Mouse (Mus musculus) forebrain, embryonic 10.5 days (tissue): ENCODE results near the gene Gja5. TPM values are rescaled to one million over a fixed set of nuclear protein-coding genes. Genes with fewer than 3 reads are reported as not detected.
"Not testable (repeated sequence)": the region's sequence is repeated elsewhere in the genome, so short reads cannot be mapped to it uniquely, and the experiment has no call there.

ENCODE experiments used
- DNase-seq: peaks from one replicate; pipeline ENCODE4 v3.0.0-alpha.2; 2017; ENCODE audit warnings: low spot score; ENCODE audit errors: extremely low spot score
- H3K27ac ChIP-seq: fragments of 300-500 bp; sonication (generic); 2 replicates; pipeline ENCODE4 v1.5.1; 2016; ENCODE audit warnings: mild to moderate bottlenecking
- H3K27me3 ChIP-seq: fragments of 300-500 bp; sonication (generic); 2 replicates; pipeline ENCODE4 v1.6.1; 2016; ENCODE audit warnings: mild to moderate bottlenecking; ENCODE audit not compliant: poor library complexity, severe bottlenecking
- H3K36me3 ChIP-seq: fragments of 300-500 bp; sonication (generic); replicated peaks from 2 replicates; pipeline ENCODE4 v1.6.1; 2016; ENCODE audit warnings: mild to moderate bottlenecking, moderate library complexity
- H3K4me1 ChIP-seq: fragments of 300-500 bp; sonication (generic); 2 replicates; pipeline ENCODE4 v1.6.1; 2016
- H3K4me3 ChIP-seq: fragments of 300-500 bp; sonication (generic); 2 replicates; pipeline ENCODE4 v1.5.1; 2016; ENCODE audit warnings: mild to moderate bottlenecking, moderate library complexity
- H3K9me3 ChIP-seq: fragments of 300-500 bp; sonication (generic); 2 replicates; pipeline ENCODE4 v1.6.1; 2016; ENCODE audit warnings: mild to moderate bottlenecking, moderate library complexity
- WGBS: fragments of 180-500 bp; shearing (Covaris S2); methylation state at CpG from one replicate; pipeline ENCODE4 v1.1.7; 2016; 5-methylcytosine and 5-hydroxymethylcytosine counted together
- polyA plus RNA-seq: library from polyadenylated mRNA; unstranded; fragments of >200 nt; fragmentation: Nextera tagmentation; extraction: Ambion mirVana; gene quantifications from 2 replicates; pipeline ENCODE4 v1.2.1, GENCODE M21; 2016

The Gja5 gene
- polyA plus RNA-seq, 1 experiment from 2014 or later: 4.5 TPM

DNA sequence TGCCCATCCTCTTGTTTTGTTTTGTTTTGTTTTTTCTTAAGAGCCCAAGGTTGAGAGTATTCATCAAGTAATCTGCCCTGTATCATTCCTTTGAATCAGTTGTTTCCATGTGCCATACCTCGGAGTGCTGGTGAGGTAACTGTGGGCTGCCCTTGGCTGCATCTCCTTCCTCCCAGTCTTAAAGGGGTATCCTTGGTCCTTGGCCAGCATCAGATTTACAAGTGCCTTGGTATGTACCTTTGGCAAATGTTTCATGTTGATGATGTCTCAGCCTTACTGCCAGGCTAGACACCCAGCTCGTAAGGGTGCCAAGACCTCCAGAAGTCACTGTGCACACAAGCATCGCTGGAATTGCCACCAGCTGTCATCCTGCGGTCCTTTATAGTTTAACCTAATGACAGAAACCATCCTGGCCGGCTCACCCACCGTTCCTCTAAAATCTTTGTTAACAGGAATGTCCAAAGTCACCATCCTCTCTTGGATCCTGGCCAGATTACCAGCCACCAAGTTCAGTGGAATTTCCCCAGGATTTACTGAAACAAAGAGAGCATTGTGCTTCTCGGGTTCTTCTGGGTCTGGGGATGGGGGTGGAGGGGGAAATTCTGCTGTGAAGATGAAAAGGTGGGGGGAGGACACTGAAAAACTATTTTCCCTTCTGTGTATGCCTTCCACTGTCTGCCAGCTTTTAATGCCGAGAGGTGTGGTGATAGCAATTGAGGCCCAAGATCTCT, 147.7 kb downstream of the Gja5 start:
- Histone ChIP-seq H3K27me3 (no peaks in the 10 kb centered on the region), H3K9me3 (no peaks in the 10 kb centered on the region), H3K27ac (peak overlapping the region; percentile 41), H3K4me1 (peaks cover 21% of the 10 kb centered on the region), H3K4me3 (no peak overlapping the region), H3K36me3 (no peaks in the 10 kb centered on the region)
- DNase-seq: no peak
- 74% methylated on average over 8 of the region's 8 CpGs for WGBS

DNA sequence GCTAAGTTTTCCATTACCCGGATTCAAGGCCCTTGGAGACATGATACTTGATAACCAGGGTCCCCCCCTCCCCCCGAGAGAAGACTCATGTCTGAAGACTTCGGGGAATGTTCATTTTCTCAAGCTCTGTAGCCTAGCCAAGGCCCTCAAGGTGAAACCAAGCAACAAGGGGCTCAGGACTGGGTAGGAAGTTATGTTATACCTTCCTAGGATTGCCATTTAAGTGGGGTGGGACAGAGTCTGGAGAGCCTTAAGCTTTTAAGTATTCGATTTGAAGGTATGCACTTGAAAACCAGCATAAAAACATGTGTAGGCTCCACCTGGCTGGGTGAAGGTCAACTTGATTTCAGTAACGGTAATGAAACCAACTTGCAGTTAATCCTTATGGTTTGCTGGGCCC, 154.2 kb downstream of the Gja5 start:
- no peak overlapping the region for H3K4me3 ChIP-seq
- DNase-seq: no peak
- no peaks in the 10 kb centered on the region for H3K4me1 ChIP-seq
- no peaks in the 10 kb centered on the region for H3K9me3 ChIP-seq
- WGBS: 92% methylated on average over 5 of the region's 5 CpGs
- H3K27me3 ChIP-seq: no peaks in the 10 kb centered on the region
- no peaks in the 10 kb centered on the region for H3K36me3 ChIP-seq
- no peak overlapping the region for H3K27ac ChIP-seq

GRCm38 (mm10) chr3:97060119-97060518, 155.6 kb downstream of the Gja5 start:
- H3K4me1 ChIP-seq: no peaks in the 10 kb centered on the region
- 93% methylated on average over 4 of the region's 4 CpGs for WGBS
- no peaks in the 10 kb centered on the region for H3K9me3 ChIP-seq
- H3K27me3 ChIP-seq: no peaks in the 10 kb centered on the region
- DNase-seq: no peak
- no peak overlapping the region for H3K4me3 ChIP-seq
- no peak overlapping the region for H3K27ac ChIP-seq
- H3K36me3 ChIP-seq: no peaks in the 10 kb centered on the region

DNA sequence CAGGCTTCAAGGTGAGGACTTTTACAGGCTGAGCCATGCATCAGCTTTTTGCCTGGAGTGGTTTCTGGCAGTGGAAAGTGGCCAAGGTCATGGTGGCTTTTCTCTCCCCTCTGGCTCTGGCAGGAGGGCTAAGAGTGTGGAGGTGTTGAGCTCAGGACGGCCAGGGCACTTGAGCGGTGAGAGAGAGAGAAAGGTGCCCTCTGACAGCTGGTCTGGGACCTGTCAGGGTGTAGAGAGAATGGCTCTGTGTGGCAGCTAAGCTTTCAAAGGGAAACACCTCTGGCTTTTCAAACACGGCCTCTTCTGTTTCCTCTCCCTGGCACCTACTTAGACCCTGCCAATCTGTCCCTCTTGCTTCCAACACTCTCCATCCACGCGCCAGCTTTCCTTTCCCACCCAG, 158.3 kb downstream of the Gja5 start:
- Histone ChIP-seq H3K9me3 (no peaks in the 10 kb centered on the region), H3K4me3 (no peak overlapping the region), H3K27ac (no peak overlapping the region), H3K36me3 (no peaks in the 10 kb centered on the region), H3K4me1 (no peaks in the 10 kb centered on the region), H3K27me3 (no peaks in the 10 kb centered on the region)
- 74% methylated on average over 5 of the region's 5 CpGs for WGBS
- DNase-seq: no peak

GRCm38 (mm10) chr3:97064046-97064445, 159.6 kb downstream of the Gja5 start:
- no peak overlapping the region for H3K27ac ChIP-seq
- WGBS: 76% methylated on average over 6 of the region's 6 CpGs

GRCm38 (mm10) chr3:97069589-97069988, 165.1 kb downstream of the Gja5 start:
- H3K4me3 ChIP-seq, H3K9me3 ChIP-seq, H3K36me3 ChIP-seq, H3K27ac ChIP-seq, DNase-seq, H3K4me1 ChIP-seq, H3K27me3 ChIP-seq: not testable (repeated sequence)
- 92% methylated on average over 7 of the region's 7 CpGs for WGBS

More at GRCm38 (mm10) chr3:97064046-97064445, 159.6 kb downstream of the Gja5 start:
- DNase-seq: no peak
- H3K27me3 ChIP-seq: no peaks in the 10 kb centered on the region
- no peaks in the 10 kb centered on the region for H3K9me3 ChIP-seq
- H3K4me3 ChIP-seq: no peak overlapping the region
- no peaks in the 10 kb centered on the region for H3K36me3 ChIP-seq
- H3K4me1 ChIP-seq: no peaks in the 10 kb centered on the region

GRCm38 (mm10) chr3:97071916-97072315, 167.4 kb downstream of the Gja5 start:
- not testable (repeated sequence) for H3K4me1 ChIP-seq, H3K27ac ChIP-seq, H3K9me3 ChIP-seq, H3K36me3 ChIP-seq, DNase-seq, H3K4me3 ChIP-seq, H3K27me3 ChIP-seq
- WGBS: 87% methylated on average over 9 of the region's 9 CpGs

DNA sequence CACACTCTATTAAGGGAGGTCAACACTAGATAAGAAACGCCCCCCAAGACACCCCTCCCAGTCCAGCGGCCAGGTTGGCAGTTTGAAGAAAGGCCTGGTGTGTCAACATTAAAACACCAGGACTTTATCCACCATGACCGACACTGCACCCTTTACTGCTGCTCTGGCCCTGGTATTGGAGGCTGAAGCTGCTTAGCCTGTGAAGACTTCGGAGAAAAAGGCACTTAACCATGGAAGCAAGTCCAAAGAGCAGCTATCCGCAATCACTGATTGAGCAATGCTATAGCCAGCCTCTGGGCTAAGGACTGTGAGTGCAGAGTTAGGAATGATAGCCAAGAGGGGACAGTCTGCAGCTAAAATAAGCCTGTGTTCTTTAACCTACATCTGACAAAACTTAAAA, 167.9 kb downstream of the Gja5 start:
- not testable (repeated sequence) for H3K9me3 ChIP-seq, H3K36me3 ChIP-seq, H3K4me3 ChIP-seq, DNase-seq, H3K27ac ChIP-seq, H3K27me3 ChIP-seq
- H3K4me1 ChIP-seq: peaks cover 11% of the 10 kb centered on the region
- 85% methylated on average over 5 of the region's 5 CpGs for WGBS

DNA sequence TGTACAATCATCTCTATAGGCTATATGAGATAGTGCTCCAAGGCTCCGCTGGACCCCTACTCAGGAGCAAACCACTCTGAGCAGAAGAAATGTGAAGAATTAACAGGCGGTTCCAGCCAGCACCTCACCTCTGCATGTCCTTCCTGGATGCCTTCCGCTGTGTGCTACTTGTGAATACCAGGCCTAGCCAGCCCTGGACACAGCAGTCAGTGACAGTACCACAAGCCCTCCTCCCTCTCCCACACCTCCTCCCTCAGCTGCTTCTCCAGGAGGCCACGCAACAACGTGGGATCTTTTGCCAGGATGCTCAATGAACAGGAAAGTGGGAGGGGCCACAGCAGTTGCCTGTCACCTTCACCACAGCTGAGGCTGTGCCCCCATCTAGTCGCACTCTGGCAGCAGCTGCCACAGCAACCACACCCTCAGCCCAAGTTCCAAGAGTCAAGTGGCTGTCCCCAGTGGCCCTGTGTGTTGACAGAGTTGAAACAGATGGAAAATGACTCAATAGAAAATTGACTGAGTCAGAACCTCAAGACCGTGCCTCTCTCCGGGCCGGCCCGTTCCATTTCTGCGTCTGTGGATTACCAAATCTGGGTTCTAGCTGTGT, 171.4 kb downstream of the Gja5 start:
- not testable (repeated sequence) for H3K27ac ChIP-seq, H3K27me3 ChIP-seq, H3K4me3 ChIP-seq, DNase-seq, H3K9me3 ChIP-seq, H3K36me3 ChIP-seq
- peaks cover 30% of the 10 kb centered on the region for H3K4me1 ChIP-seq
- WGBS: 34% methylated on average over 3 of the region's 11 CpGs

- no peak for DNase-seq
- Histone ChIP-seq H3K4me1 (peaks cover 30% of the 10 kb centered on the region), H3K27ac (no peak overlapping the region), H3K27me3 (no peaks in the 10 kb centered on the region), H3K4me3 (no peak overlapping the region), H3K9me3 (no peaks in the 10 kb centered on the region), H3K36me3 (no peaks in the 10 kb centered on the region)
- 53% methylated on average over 6 of the region's 6 CpGs for WGBS
Observed at GRCm38 (mm10) chr3:97076412-97076811, 171.9 kb downstream of the Gja5 start.

DNA sequence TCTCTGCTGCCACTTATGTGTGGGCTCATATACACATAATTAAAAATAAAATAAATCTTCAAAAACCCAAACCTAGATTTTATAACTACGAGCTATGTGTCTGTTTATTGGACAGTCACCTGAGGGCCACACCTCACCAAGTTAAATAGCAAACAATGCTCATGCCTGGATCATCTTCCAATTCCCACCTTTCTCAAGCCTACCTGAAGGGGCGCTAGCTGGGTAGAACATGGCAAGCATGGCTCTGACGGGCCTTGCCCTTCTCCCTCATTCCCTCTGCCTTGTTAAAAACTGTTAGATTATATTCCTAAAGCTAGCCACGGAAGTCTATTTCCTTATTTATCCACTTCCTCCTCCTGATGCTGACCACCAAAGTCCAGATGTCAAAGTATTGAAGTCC, 173.9 kb downstream of the Gja5 start:
- no peak for DNase-seq
- H3K9me3 ChIP-seq: no peaks in the 10 kb centered on the region
- no peak overlapping the region for H3K4me3 ChIP-seq
- H3K36me3 ChIP-seq: no peaks in the 10 kb centered on the region
- H3K27ac ChIP-seq: no peak overlapping the region
- 60% methylated on average over 4 of the region's 4 CpGs for WGBS
- peaks cover 36% of the 10 kb centered on the region for H3K4me1 ChIP-seq
- H3K27me3 ChIP-seq: no peaks in the 10 kb centered on the region

GRCm38 (mm10) chr3:97082156-97082555, 177.7 kb downstream of the Gja5 start:
- H3K4me1 ChIP-seq: peaks cover 28% of the 10 kb centered on the region
- no peak overlapping the region for H3K4me3 ChIP-seq
- peaks cover 16% of the 10 kb centered on the region for H3K9me3 ChIP-seq
- no peak for DNase-seq
- no peaks in the 10 kb centered on the region for H3K27me3 ChIP-seq
- no peak overlapping the region for H3K27ac ChIP-seq
- WGBS: 91% methylated on average over 5 of the region's 5 CpGs
- no peaks in the 10 kb centered on the region for H3K36me3 ChIP-seq

GRCm38 (mm10) chr3:97087326-97087725, 182.8 kb downstream of the Gja5 start:
- Histone ChIP-seq H3K27me3 (no peaks in the 10 kb centered on the region), H3K27ac (no peak overlapping the region), H3K36me3 (no peaks in the 10 kb centered on the region), H3K4me1 (peaks cover 6% of the 10 kb centered on the region; the same call in 1 of the 2 replicates), H3K9me3 (peaks cover 16% of the 10 kb centered on the region), H3K4me3 (no peak overlapping the region)
- WGBS: 81% methylated on average over 4 of the region's 4 CpGs
- DNase-seq: peak; percentile 31
